16 mouse cellular contexts compared by ENCODE assay signal in the genomic region with DNA sequence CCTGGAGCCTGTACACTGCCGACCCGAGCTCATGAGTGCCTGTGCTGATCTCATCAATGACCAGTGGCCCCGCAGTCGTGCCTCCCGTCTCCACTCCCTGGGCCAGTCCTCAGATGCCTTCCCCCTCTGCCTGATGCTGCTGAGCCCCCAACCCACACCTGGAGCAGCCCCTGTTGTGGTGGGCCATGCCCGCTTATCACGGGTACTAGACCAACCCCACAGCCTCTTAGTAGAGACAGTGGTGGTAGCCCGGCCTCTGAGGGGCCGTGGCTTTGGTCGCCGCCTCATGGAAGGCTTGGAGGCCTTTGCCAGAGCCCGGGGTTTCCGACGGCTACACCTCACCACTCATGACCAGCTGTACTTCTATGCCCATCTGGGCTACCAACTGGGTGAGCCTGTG.
"Had no signal": no experiment of that assay in that cellular context is flagged by ENCODE, and none has a peak within 500 bp of the region (broad histone marks: within the 10 kb centered on the region; RNA-seq: fewer than 3 reads in every experiment).

No protein-coding gene starts in this region.

- H3K27me3 ChIP-seq: midbrain, embryonic 12.5 days; midbrain, embryonic 15.5 days; neural tube, embryonic 13.5 days; stomach, embryonic 15.5 days had no signal

- DNase-seq: lung, embryonic 14.5 days; right cerebral cortex, adult 18-20 months; right cerebral cortex, postnatal 14 days; right cerebral cortex, postnatal 4 days; spleen, adult 18-20 months; thymus, adult 2 months; thymus, postnatal 14 days; thymus, postnatal 4 days had no signal

- H3K4me3 ChIP-seq: left cerebral cortex, adult 2 months; midbrain, embryonic 12.5 days; midbrain, embryonic 15.5 days; neural tube, embryonic 13.5 days; stomach, embryonic 15.5 days had no signal

- ATAC-seq: intestine, embryonic 16.5 days; lung, postnatal 0 days; midbrain, embryonic 15.5 days had no signal

- H3K36me3 ChIP-seq: midbrain, embryonic 15.5 days had no signal

- H3K27ac ChIP-seq: left cerebral cortex, adult 2 months; macrophage; midbrain, embryonic 12.5 days; midbrain, embryonic 15.5 days; neural tube, embryonic 13.5 days; stomach, embryonic 15.5 days had no signal

- H3K9ac ChIP-seq: lung, embryonic 14.5 days; midbrain, embryonic 12.5 days; midbrain, embryonic 15.5 days; stomach, embryonic 15.5 days had no signal

- H3K4me2 ChIP-seq: lung, embryonic 14.5 days; midbrain, embryonic 12.5 days; midbrain, embryonic 15.5 days; neural tube, embryonic 13.5 days; stomach, embryonic 15.5 days had no signal

- H3K9me3 ChIP-seq: midbrain, embryonic 12.5 days; midbrain, embryonic 15.5 days; neural tube, embryonic 13.5 days; stomach, embryonic 15.5 days had no signal
